Mouse (Mus musculus): ENCODE results near the gene Eif5a. TPM values are rescaled to one million over a fixed set of nuclear protein-coding genes. Genes with fewer than 3 reads are reported as not detected.

The Eif5a gene
- total RNA-seq, 2 experiments from 2014 or later, result 402 to 432 TPM

- intact Hi-C loops (cut with DNase I), result no loop called here
These were observed 41.3 kb downstream of the Eif5a start for GRCm38 (mm10) chr11:69880506-69880852.

GRCm38 (mm10) chr11:69879711-69880110, 42.0 kb downstream of the Eif5a start:
- no peak for DNase-seq
- intact Hi-C loops (cut with DNase I), result loop anchor here (5.0 to 10.0 kb wide), 3 partner anchors 77 to 225 kb away; partner anchors contain the start of genes Fgf11, Slc35g3 and Sox15

More at GRCm38 (mm10) chr11:69880506-69880852, 41.3 kb downstream of the Eif5a start:
- DNase-seq, result peak in 1 of 2 experiments; percentile 62

- intact Hi-C loops (cut with DNase I), result loop anchor here (5.0 to 10.0 kb wide), 3 partner anchors 77 to 224 kb away; partner anchors contain the start of genes Fgf11, Slc35g3 and Sox15
- DNase-seq, result no peak
These were observed 42.8 kb downstream of the Eif5a start for GRCm38 (mm10) chr11:69878952-69879351.

GRCm38 (mm10) chr11:69878399-69878798, 43.4 kb downstream of the Eif5a start:
- intact Hi-C loops (cut with DNase I), result loop anchor here (5.0 to 10.0 kb wide), 3 partner anchors 76 to 224 kb away; partner anchors contain the start of genes Fgf11, Slc35g3 and Sox15

GRCm38 (mm10) chr11:69877878-69878277, 43.9 kb downstream of the Eif5a start, which contains the start of gene Tmem95:
TSS of gene Tmem95 (minus strand) at chr11:69878018.
- no peak for DNase-seq
- intact Hi-C loops (cut with DNase I), result loop anchor here (2.0 to 10.0 kb wide), 4 partner anchors 76 to 223 kb away; partner anchors contain the start of genes Fgf11, Slc35g3 and Sox15

More at GRCm38 (mm10) chr11:69878399-69878798, 43.4 kb downstream of the Eif5a start:
- no peak for DNase-seq

GRCm38 (mm10) chr11:69876867-69877266, 44.9 kb downstream of the Eif5a start:
- peak; percentile 81 to 83 for DNase-seq
- intact Hi-C loops (cut with DNase I), result loop anchor here (2.0 to 10.0 kb wide), 4 partner anchors 75 to 222 kb away; partner anchors contain the start of genes Fgf11, Slc35g3 and Sox15

- intact Hi-C loops (cut with DNase I), result loop anchor here (2.0 to 10.0 kb wide), 4 partner anchors 74 to 221 kb away; partner anchors contain the start of genes Fgf11, Slc35g3 and Sox15
- no peak for DNase-seq
These were observed 45.6 kb downstream of the Eif5a start for GRCm38 (mm10) chr11:69876186-69876585.

GRCm38 (mm10) chr11:69872451-69872850, 49.3 kb downstream of the Eif5a start:
- intact Hi-C loops (cut with DNase I), result loop anchor here (10.0 kb wide), 1 partner anchor 218 kb away; the partner anchor contains the start of gene Sox15
- DNase-seq, result no peak

- no peak for DNase-seq
- intact Hi-C loops (cut with DNase I), result loop anchor here (10.0 kb wide), 1 partner anchor 217 kb away; the partner anchor contains the start of gene Sox15
These were observed 49.9 kb downstream of the Eif5a start for GRCm38 (mm10) chr11:69871822-69872221.

- intact Hi-C loops (cut with DNase I), result loop anchor here (10.0 kb wide), 1 partner anchor 216 kb away; the partner anchor contains the start of gene Sox15
- no peak for DNase-seq
These were observed 51.3 kb downstream of the Eif5a start for GRCm38 (mm10) chr11:69870289-69871069.

- no peak for DNase-seq
- intact Hi-C loops (cut with DNase I), result no loop called here
These were observed 54.4 kb downstream of the Eif5a start for GRCm38 (mm10) chr11:69867335-69867734.

Small RNAs within 50 kb of the gene (microRNA-seq; reads per million reads assigned to microRNA genes)
- gene Mir6924, result 0 reads per million in 2 experiments

Other genes with a start within 250 kb of the Eif5a start
- 100 to 1,000 TPM in 1 of 2 experiments, 10 to 100 TPM in 1; 74.1 to 103 TPM for gene Eif4a1, start 249.5 kb downstream of the Eif5a start, total RNA-seq (2021)
- gene Senp3, start 239.9 kb downstream of the Eif5a start, total RNA-seq (2021), result 10 to 100 TPM; 22.7 TPM
- gene Tnfsf13, start 236.2 kb downstream of the Eif5a start, total RNA-seq (2021), result under 1 TPM; 0.39 to 0.92 TPM
- 10 to 100 TPM in 1 of 2 experiments, 1 to 10 TPM in 1; 8.6 to 10.4 TPM for gene Tnfsf12, start 226.1 kb downstream of the Eif5a start, total RNA-seq (2021)
- gene Tnfsfm13, start 225.9 kb downstream of the Eif5a start, total RNA-seq (2021), result 1 to 10 TPM; 1.3 to 1.5 TPM
- 10 to 100 TPM; 28.7 to 29.2 TPM for gene Polr2a, start 163.3 kb downstream of the Eif5a start, total RNA-seq (2021)
- gene Slc35g3, start 160.0 kb downstream of the Eif5a start, total RNA-seq (2021), result not detected
- 10 to 100 TPM; 24.3 to 26.2 TPM for gene Zbtb4, start 156.0 kb downstream of the Eif5a start, total RNA-seq (2021)
- gene Chrnb1, start 126.0 kb downstream of the Eif5a start, total RNA-seq (2021), result 10 to 100 TPM; 29.2 to 33.1 TPM
- gene Fgf11, start 120.1 kb downstream of the Eif5a start, total RNA-seq (2021), result 1 to 10 TPM; 4.6 to 4.8 TPM
- gene Tmem102, start 116.3 kb downstream of the Eif5a start, total RNA-seq (2021), result under 1 TPM; 0.12 to 0.20 TPM
- gene Gm39566, start 106.7 kb downstream of the Eif5a start, total RNA-seq (2021), result not detected
- gene Spem2, start 103.5 kb downstream of the Eif5a start, total RNA-seq (2021), result not detected
- not detected for gene Spem1, start 99.8 kb downstream of the Eif5a start, total RNA-seq (2021)
- gene Nlgn2, start 84.2 kb downstream of the Eif5a start, total RNA-seq (2021), result 1 to 10 TPM; 2.4 to 2.9 TPM
- gene Tmem256, start 83.4 kb downstream of the Eif5a start, total RNA-seq (2021), result 100 to 1,000 TPM; 104 to 140 TPM
- 10 to 100 TPM; 10.6 to 11.2 TPM for gene Plscr3, start 75.6 kb downstream of the Eif5a start, total RNA-seq (2021)
- gene Tnk1, start 63.2 kb downstream of the Eif5a start, total RNA-seq (2021), result not detected
- not detected for gene Tmem95, start 43.9 kb downstream of the Eif5a start, total RNA-seq (2021)
- 1 to 10 TPM; 1.3 to 1.5 TPM for gene Kctd11, start 40.6 kb downstream of the Eif5a start, total RNA-seq (2021)
- 1 to 10 TPM in 1 of 2 experiments, under 1 TPM in 1; 0.27 to 1.1 TPM for gene Acap1, start 26.4 kb downstream of the Eif5a start, total RNA-seq (2021)
- gene 2810408A11Rik, start 21.0 kb downstream of the Eif5a start, total RNA-seq (2021), result under 1 TPM in 1 of 2 experiments, not detected in 1; 0.59 TPM
- gene Neurl4, start 20.9 kb downstream of the Eif5a start, total RNA-seq (2021), result 10 to 100 TPM; 22.9 to 23.1 TPM
- gene Gps2, start 8.1 kb downstream of the Eif5a start, total RNA-seq (2021), result 10 to 100 TPM; 33.9 to 42.5 TPM
- 10 to 100 TPM in 1 of 2 experiments, 1 to 10 TPM in 1; 5.4 to 10.6 TPM for gene Ybx2, start 13.8 kb upstream of the Eif5a start, total RNA-seq (2021)
- 100 to 1,000 TPM; 382 to 407 TPM for gene Slc2a4, start 26.2 kb upstream of the Eif5a start, total RNA-seq (2021)
- gene Cldn7, start 42.8 kb upstream of the Eif5a start, total RNA-seq (2021), result not detected
- 100 to 1,000 TPM; 171 to 246 TPM for gene Ctdnep1, start 59.2 kb upstream of the Eif5a start, total RNA-seq (2021)
- gene Elp5, start 60.6 kb upstream of the Eif5a start, total RNA-seq (2021), result 10 to 100 TPM; 29.0 to 34.6 TPM
- gene Gabarap, start 69.2 kb upstream of the Eif5a start, total RNA-seq (2021), result 100 to 1,000 TPM; 142 to 178 TPM
- gene Phf23, start 73.8 kb upstream of the Eif5a start, total RNA-seq (2021), result 10 to 100 TPM; 12.6 to 16.5 TPM
- gene Dvl2, start 78.6 kb upstream of the Eif5a start, total RNA-seq (2021), result 1 to 10 TPM; 3.3 to 4.6 TPM
- gene Acadvl, start 93.5 kb upstream of the Eif5a start, total RNA-seq (2021), result 100 to 1,000 TPM; 320 to 384 TPM
- gene Dlg4, start 95.0 kb upstream of the Eif5a start, total RNA-seq (2021), result 1 to 10 TPM; 4.9 to 6.5 TPM
- gene Asgr1, start 132.1 kb upstream of the Eif5a start, total RNA-seq (2021), result not detected
- not detected for gene Asgr2, start 170.7 kb upstream of the Eif5a start, total RNA-seq (2021)
- gene Mgl2, start 208.4 kb upstream of the Eif5a start, total RNA-seq (2021), result 1 to 10 TPM; 1.1 to 1.2 TPM
- 1 to 10 TPM; 1.8 to 2.0 TPM for gene Clec10a, start 234.2 kb upstream of the Eif5a start, total RNA-seq (2021)

Data from gastrocnemius, postnatal 36 days (tissue).